Mouse (Mus musculus) heart, embryonic 11.5 days (tissue): ENCODE data around the gene Zmynd15. TPM values are rescaled to one million over a fixed set of nuclear protein-coding genes. Genes with fewer than 3 reads are reported as not detected.

Experiments used
- ATAC-seq: fragments of 200-750 bp; cut with Nextera tagmentation; replicated peaks from 2 replicates; pipeline ENCODE4 v1.8.0; 2017; ENCODE audit warnings: moderate library complexity; ENCODE audit not compliant: insufficient number of reproducible peaks, low FRiP score, low TSS enrichment
- H3K27ac ChIP-seq: fragments of 300-500 bp; sonication (generic); 2 replicates; pipeline ENCODE4 v1.5.1; 2014; ENCODE audit warnings: mild to moderate bottlenecking, low read depth, low read length
- H3K27me3 ChIP-seq: fragments of 300-500 bp; sonication (generic); 2 replicates; pipeline ENCODE4 v1.6.1; 2014; ENCODE audit warnings: mild to moderate bottlenecking, low read length, mixed read lengths; ENCODE audit not compliant: control insufficient read depth, insufficient read depth
- H3K36me3 ChIP-seq: fragments of 300-500 bp; sonication (generic); 2 replicates; pipeline ENCODE4 v1.6.1; 2014; ENCODE audit warnings: mild to moderate bottlenecking, low read length, moderate library complexity, mixed read lengths; ENCODE audit not compliant: control insufficient read depth, insufficient read depth
- H3K4me1 ChIP-seq: fragments of 300-500 bp; sonication (generic); 2 replicates; pipeline ENCODE4 v1.6.1; 2014; ENCODE audit warnings: low read length; ENCODE audit not compliant: control insufficient read depth, insufficient read depth
- H3K4me2 ChIP-seq: fragments of 300-500 bp; sonication (generic); 2 replicates; pipeline ENCODE4 v1.6.1; 2014; ENCODE audit warnings: mild to moderate bottlenecking, moderate library complexity
- H3K4me3 ChIP-seq: fragments of 300-500 bp; sonication (generic); 2 replicates; pipeline ENCODE4 v1.5.1; 2014; ENCODE audit warnings: low read depth, low read length
- H3K9ac ChIP-seq: fragments of 300-500 bp; sonication (generic); 2 replicates; pipeline ENCODE4 v1.6.1; 2014; ENCODE audit warnings: mild to moderate bottlenecking, low read depth, low read length, moderate library complexity
- H3K9me3 ChIP-seq: fragments of 300-500 bp; sonication (generic); replicated peaks from 2 replicates; pipeline ENCODE4 v1.6.1; 2016; ENCODE audit warnings: low read length; ENCODE audit not compliant: control insufficient read depth
- WGBS: fragments of 180-500 bp; shearing (Covaris S2); extraction: QIAGEN DNeasy Blood & Tissue Kit; methylation state at CpG from one replicate; pipeline ENCODE4 v1.1.7; 2014; ENCODE audit not compliant: insufficient replicate concordance; 5-methylcytosine and 5-hydroxymethylcytosine counted together
- polyA plus RNA-seq: library from polyadenylated mRNA; unstranded; fragments of >200 nt; fragmentation: Nextera tagmentation; extraction: Ambion mirVana; gene quantifications from 2 replicates; pipeline ENCODE4 v1.2.1, GENCODE M21; 2014

The Zmynd15 gene
- polyA plus RNA-seq, 1 experiment from 2014 or later: 1.1 TPM

DNA sequence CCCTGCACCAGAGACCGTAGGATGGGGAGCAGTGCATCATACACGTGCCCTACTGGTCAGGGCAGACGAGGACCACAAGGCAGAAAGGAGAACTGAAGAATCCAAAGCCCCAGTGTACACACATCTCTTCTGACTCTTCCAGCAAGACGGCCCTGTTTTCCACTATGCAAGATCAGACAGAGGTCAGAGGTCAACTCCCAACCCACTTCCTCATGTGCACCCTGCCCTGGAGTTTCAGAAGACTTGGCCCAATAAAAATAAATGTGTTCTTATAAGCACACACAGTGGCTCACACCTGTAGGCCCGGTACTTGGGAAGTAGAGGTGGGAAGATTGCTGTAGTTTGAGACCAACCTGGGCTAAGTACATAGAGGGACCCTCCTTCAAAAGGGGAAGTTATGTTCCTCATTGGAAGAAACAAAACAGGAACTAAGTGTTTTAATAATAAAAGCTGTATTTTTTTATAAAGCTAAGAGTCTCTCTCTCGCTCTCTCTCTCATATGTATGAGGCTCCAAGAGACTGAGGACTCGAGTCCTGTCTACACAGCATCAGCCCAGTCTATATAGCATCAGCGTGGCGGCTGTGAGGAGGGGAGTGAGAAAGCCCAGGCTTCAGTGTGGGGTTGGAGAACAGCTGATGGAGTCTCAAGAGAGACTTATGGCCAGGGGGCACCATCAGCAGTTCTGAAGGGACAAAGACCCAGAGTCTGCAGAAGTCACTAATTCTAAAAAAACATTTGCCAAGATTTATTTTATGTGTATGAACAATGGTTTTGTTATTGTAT is 5.8 kb upstream of the Zmynd15 start:
- Histone ChIP-seq H3K4me1 (peaks cover 5% of the 10 kb centered on the region), H3K4me2 (no peak overlapping the region; the same call in 1 of the 2 replicates), H3K9me3 (no peaks in the 10 kb centered on the region), H3K27ac (no peak overlapping the region), H3K27me3 (peaks cover 1% of the 10 kb centered on the region), H3K4me3 (no peak overlapping the region), H3K9ac (no peak overlapping the region), H3K36me3 (no peaks in the 10 kb centered on the region)
- 86% methylated on average over 9 of the region's 9 CpGs for WGBS
- ATAC-seq: no peak

DNA sequence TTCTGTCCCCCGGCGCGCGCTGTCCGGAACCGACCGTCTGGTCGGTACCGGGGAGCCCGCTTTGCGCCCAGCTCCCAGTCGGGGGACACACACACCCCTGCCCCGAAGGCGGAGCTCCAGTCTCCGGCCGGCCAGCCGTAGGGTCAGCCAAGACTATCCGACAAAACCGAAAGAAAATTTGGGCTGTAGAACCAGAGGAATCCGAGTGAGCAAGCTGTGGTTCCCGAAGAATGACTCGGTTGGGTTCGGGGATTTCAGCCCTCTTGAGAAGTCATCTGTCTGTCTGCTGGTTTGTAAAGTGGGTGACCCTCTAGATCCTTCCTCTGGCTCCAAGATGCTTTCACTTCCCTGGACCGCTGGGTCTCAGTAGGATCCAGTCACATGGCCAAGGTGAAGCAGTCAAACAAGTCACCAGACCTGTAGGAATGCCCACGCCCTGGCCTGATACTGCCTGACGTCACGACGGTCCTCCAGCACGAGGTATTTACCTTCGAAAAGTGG is 418 bp downstream of the Zmynd15 start, which contains the start of gene Cxcl16:
Cxcl16 (minus strand) TSS at position 384 of the 501 bp plus-strand sequence.
- H3K4me3 ChIP-seq: peak within 1 kb of the TSS; percentile 68
- H3K9ac ChIP-seq: peak within 1 kb of the TSS; percentile 71
- no peak for ATAC-seq
- peaks cover 5% of the 10 kb centered on the region; the same call in 1 of the 2 replicates for H3K4me1 ChIP-seq
- peak within 1 kb of the TSS; percentile 97 for H3K4me2 ChIP-seq
- WGBS: 3% methylated on average over 30 of the region's 30 CpGs
- no peaks in the 10 kb centered on the region for H3K36me3 ChIP-seq
- peaks cover 34% of the 10 kb centered on the region for H3K27me3 ChIP-seq
- H3K9me3 ChIP-seq: no peaks in the 10 kb centered on the region
- H3K27ac ChIP-seq: no peak within 1 kb of the TSS

DNA sequence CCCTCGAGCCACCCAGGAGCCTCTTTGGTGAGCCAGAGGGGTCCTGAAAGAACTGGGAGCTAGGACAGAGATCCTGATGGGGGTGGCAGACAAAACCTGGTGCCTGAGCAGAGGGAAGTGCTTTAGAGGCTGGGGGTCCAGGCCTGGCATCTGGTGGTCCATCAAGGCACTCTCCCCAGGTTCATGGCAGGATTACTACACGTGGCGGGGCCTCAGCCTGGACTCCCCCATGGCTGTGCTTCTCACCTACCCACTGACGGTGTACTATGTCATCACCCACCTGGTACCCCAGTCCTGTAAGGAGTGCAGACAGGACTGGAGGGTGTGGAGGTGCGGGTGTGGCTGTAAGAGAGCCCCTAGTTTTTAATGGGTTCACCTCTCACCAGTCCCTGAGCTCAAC is 4.7 kb downstream of the Zmynd15 start:
- no peak overlapping the region for H3K4me3 ChIP-seq
- no peak overlapping the region for H3K27ac ChIP-seq
- H3K9ac ChIP-seq: no peak overlapping the region
- peaks cover 11% of the 10 kb centered on the region; the same call in 1 of the 2 replicates for H3K4me1 ChIP-seq
- WGBS: 69% methylated on average over 5 of the region's 5 CpGs
- peaks cover 34% of the 10 kb centered on the region for H3K27me3 ChIP-seq
- H3K9me3 ChIP-seq: no peaks in the 10 kb centered on the region
- ATAC-seq: no peak
- H3K4me2 ChIP-seq: no peak overlapping the region
- no peaks in the 10 kb centered on the region for H3K36me3 ChIP-seq

DNA sequence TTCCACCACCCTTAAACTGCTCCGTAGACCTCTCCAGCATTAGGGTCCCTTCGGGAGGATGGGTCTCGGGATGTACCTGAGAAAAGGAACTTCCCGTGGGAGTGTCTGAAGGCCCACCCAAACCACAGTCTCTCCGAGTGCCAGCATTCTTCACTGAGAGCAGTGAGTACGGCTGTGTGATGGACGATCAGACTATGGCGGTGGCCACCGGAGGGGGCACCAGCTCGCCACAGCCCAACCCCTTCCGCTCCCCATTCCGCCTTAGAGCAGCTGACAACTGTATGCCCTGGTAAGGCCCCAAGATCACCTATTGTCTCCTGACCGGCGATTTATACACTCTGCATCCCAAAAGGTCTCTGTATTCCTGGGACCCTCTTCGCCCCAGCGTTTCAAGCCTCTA is 6.0 kb downstream of the Zmynd15 start:
- H3K9ac ChIP-seq: peak overlapping the region; percentile 46

DNA sequence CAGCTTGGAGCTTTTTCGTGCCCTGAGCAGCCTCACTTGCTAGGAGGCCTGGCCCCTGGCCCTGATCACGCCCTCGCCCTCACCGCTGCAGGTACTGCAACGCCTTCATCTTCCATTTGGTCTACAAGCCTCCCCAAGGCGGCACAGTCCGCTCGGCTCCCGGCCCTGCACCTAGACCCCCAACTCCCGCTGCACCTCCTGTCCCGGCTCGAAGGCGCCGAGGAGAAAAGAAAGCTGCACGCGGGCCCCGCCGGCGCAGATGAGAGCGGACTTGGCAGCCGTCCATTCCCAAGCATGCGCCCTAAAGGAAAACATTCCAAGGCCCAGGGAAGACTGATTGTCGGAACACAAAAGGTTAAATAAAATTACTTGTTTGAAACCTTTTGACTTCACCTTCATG is 6.6 kb downstream of the Zmynd15 start:
- Histone ChIP-seq H3K4me3 (peak overlapping the region; percentile 28), H3K9ac (peak overlapping the region; percentile 46; the same call in 1 of the 2 replicates), H3K27ac (peak overlapping the region; percentile 7), H3K9me3 (no peaks in the 10 kb centered on the region), H3K4me2 (peak overlapping the region; percentile 61), H3K4me1 (peaks cover 10% of the 10 kb centered on the region; the same call in 1 of the 2 replicates), H3K27me3 (peaks cover 19% of the 10 kb centered on the region), H3K36me3 (no peaks in the 10 kb centered on the region)
- WGBS: 11% methylated on average over 23 of the region's 23 CpGs
- ATAC-seq: no peak

More for the DNA sequence above, 6.0 kb downstream of the Zmynd15 start:
- H3K27ac ChIP-seq: peak overlapping the region; percentile 7; the same call in 1 of the 2 replicates
- H3K9me3 ChIP-seq: no peaks in the 10 kb centered on the region
- peaks cover 25% of the 10 kb centered on the region for H3K27me3 ChIP-seq
- H3K4me2 ChIP-seq: peak overlapping the region; percentile 61
- peaks cover 10% of the 10 kb centered on the region; the same call in 1 of the 2 replicates for H3K4me1 ChIP-seq
- peak overlapping the region; percentile 28 for H3K4me3 ChIP-seq
- WGBS: 16% methylated on average over 16 of the region's 16 CpGs
- ATAC-seq: no peak
- no peaks in the 10 kb centered on the region for H3K36me3 ChIP-seq

DNA sequence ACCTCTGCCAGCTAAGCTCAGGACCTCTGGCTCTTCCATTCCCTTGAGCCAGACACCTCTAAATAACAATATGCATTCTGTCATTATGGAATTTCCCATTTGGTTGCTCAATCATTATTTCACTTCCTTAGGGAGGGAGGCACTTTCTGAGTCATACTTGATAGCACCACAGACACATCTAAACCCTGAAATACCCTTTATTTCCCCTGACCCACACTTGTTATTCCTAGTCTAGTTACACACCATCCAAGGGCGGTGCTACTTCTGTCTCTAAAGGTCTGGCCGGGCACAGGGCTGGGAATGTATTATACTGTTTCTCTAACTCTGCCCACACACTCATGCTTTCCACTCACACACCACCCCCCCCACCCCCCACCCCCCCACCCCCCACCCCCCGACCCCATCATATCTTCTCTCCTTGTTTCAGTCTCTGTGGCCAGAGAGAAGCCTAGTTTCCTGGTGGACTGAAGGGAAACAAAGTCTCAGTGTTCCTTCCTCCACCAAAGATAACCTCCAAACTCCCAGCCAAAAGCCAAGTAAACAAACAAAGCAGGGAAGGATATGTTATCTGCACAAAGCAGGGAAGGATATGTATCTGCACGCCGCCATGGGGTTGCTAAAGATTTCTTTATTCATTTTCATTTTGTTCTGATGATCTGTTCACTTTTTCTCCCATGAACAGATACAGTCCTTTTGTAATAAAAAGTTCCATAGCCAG is 8.8 kb downstream of the Zmynd15 start:
- Histone ChIP-seq H3K4me3 (no peak overlapping the region), H3K27me3 (peaks cover 17% of the 10 kb centered on the region), H3K9ac (no peak overlapping the region), H3K9me3 (no peaks in the 10 kb centered on the region), H3K27ac (peak overlapping the region; percentile 74), H3K36me3 (no peaks in the 10 kb centered on the region), H3K4me2 (no peak overlapping the region), H3K4me1 (peaks cover 10% of the 10 kb centered on the region; the same call in 1 of the 2 replicates)
- WGBS: 49% methylated on average over 5 of the region's 5 CpGs
- ATAC-seq: peak; percentile 46; the same call in 1 of the 2 replicates

DNA sequence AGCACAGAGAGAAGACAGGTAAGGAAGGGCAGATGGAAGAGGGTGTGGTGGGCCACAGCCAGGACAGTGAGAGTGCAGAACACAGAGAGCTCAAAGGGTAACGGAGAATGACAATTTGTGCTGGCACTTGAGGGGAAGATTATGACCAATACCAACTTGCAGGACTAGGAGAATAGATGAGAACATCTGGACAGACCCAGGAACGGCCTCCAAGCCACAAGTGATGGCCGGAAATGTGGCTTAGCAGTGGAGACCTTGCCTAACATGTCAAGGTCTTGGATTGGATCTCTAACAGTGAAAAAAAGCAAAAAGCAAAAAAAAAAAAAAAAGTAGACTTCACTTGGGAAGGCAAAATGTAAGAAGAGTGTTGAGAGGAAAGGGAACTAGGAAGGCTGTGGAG is 10.5 kb downstream of the Zmynd15 start:
- no peak for ATAC-seq
- Histone ChIP-seq H3K27ac (no peak overlapping the region), H3K4me1 (peaks cover 10% of the 10 kb centered on the region; the same call in 1 of the 2 replicates), H3K4me2 (no peak overlapping the region), H3K27me3 (peaks cover 5% of the 10 kb centered on the region; the same call in 1 of the 2 replicates), H3K36me3 (no peaks in the 10 kb centered on the region), H3K4me3 (no peak overlapping the region), H3K9ac (no peak overlapping the region), H3K9me3 (no peaks in the 10 kb centered on the region)
- WGBS: 73% methylated on average over 3 of the region's 3 CpGs

DNA sequence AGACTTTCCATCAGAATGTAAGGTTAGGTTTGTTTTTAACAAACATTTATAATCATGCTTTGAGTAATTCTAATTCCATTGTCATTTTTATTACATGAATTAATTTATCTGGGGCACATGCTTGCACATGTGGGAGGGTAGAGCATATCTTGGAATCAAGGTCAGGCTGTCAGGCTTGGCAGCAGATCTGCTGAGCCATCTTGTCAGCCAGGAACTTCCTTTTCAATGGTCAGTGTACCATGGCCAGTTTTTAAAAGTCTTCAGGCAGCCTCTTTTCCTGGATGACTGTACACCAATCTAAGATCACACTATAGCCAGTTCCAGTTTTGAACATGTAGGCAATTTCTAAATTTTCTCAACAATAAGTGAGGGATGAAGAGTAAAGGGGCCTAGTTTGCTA is 13.5 kb downstream of the Zmynd15 start:
- Histone ChIP-seq H3K27me3 (no peaks in the 10 kb centered on the region), H3K4me2 (no peak overlapping the region), H3K4me3 (no peak overlapping the region), H3K4me1 (no peaks in the 10 kb centered on the region), H3K9me3 (no peaks in the 10 kb centered on the region), H3K27ac (no peak overlapping the region), H3K9ac (no peak overlapping the region), H3K36me3 (no peaks in the 10 kb centered on the region)
- ATAC-seq: no peak
